Mouse (Mus musculus) heart, adult 2 months (tissue): ENCODE measurements around the gene St6gal1. TPM values are rescaled to one million over a fixed set of nuclear protein-coding genes. Genes with fewer than 3 reads are reported as not detected.
A peak's percentile ranks its signal among the peaks of the same experiment; 100 is the strongest.

ENCODE experiments used
- DNase-seq, 2 experiments: peaks; one replicate each; pipeline ENCODE4 v3.0.0; 2021
- H3K27ac ChIP-seq: fragments of 200-600 bp; 2 replicates; pipeline ENCODE4 v1.8.1; 2022
- H3K27me3 ChIP-seq: fragments of 200-500 bp; 2 replicates; pipeline ENCODE4 v1.6.1; 2012; ENCODE audit warnings: mild to moderate bottlenecking, low read length, inconsistent platforms, mixed read lengths; ENCODE audit not compliant: control insufficient read depth, insufficient read depth
- H3K36me3 ChIP-seq: fragments of 200-500 bp; 2 replicates; pipeline ENCODE4 v1.6.1; 2012; ENCODE audit warnings: low read length, inconsistent platforms; ENCODE audit not compliant: control insufficient read depth, insufficient read depth
- H3K4me1 ChIP-seq: fragments of 200-500 bp; 2 replicates; pipeline ENCODE4 v1.6.1; 2011; ENCODE audit warnings: low read length; ENCODE audit not compliant: control insufficient read depth, insufficient read depth
- H3K4me3 ChIP-seq: fragments of 200-600 bp; 2 replicates; pipeline ENCODE4 v1.8.1; 2022
- H3K79me2 ChIP-seq: fragments of 200-500 bp; replicated peaks from 2 replicates; pipeline ENCODE4 v1.6.1; 2012; ENCODE audit warnings: mild to moderate bottlenecking, inconsistent platforms, low read length, moderate library complexity, mixed read lengths; ENCODE audit not compliant: control insufficient read depth, insufficient read depth
- H3K9ac ChIP-seq: fragments of 200-500 bp; 2 replicates; pipeline ENCODE4 v1.6.1; 2012; ENCODE audit warnings: low read depth, mild to moderate bottlenecking, control low read depth, inconsistent platforms, low read length, mixed read lengths
- CTCF ChIP-seq: fragments of 200-600 bp; IDR thresholded peaks from 2 replicates; pipeline ENCODE4 v1.8.1; 2022; ENCODE audit warnings: antibody characterized with exemption, mild to moderate bottlenecking, moderate library complexity
- EP300 ChIP-seq: fragments of 200-500 bp; IDR thresholded peaks from 2 replicates; pipeline ENCODE4 v1.6.1; 2011; ENCODE audit warnings: low read depth, low read length, control low read depth; ENCODE audit not compliant: insufficient read depth
- POLR2A ChIP-seq: fragments of 200-500 bp; IDR thresholded peaks from 2 replicates; pipeline ENCODE4 v1.6.1; 2011; ENCODE audit warnings: mild to moderate bottlenecking, low read depth, low read length, control low read depth; ENCODE audit not compliant: insufficient read depth
- WGBS: fragments of 180-500 bp; shearing (Covaris S2); methylation state at CpG from one replicate; pipeline ENCODE4 v1.1.7; 2018; 5-methylcytosine and 5-hydroxymethylcytosine counted together
- intact Hi-C: fragments of 180-260 bp; cut with DNase I; formaldehyde crosslinking; loops from one replicate; pipeline ENCODE4 v1.15.1; 2025
- polyA plus RNA-seq: library from polyadenylated mRNA; depleted of rRNA; stranded (reverse); fragments of >200 nt; gene quantifications from 2 replicates; pipeline ENCODE4 v1.2.3, GENCODE M21; 2012
- total RNA-seq, 2 experiments: library from RNA; stranded (reverse); gene quantifications; 2 replicates each; pipeline ENCODE4 v1.2.3; 2021

The St6gal1 gene
- total and polyA plus RNA-seq, 3 experiments = 6.0 to 9.9 (median 8.4) TPM

DNA sequence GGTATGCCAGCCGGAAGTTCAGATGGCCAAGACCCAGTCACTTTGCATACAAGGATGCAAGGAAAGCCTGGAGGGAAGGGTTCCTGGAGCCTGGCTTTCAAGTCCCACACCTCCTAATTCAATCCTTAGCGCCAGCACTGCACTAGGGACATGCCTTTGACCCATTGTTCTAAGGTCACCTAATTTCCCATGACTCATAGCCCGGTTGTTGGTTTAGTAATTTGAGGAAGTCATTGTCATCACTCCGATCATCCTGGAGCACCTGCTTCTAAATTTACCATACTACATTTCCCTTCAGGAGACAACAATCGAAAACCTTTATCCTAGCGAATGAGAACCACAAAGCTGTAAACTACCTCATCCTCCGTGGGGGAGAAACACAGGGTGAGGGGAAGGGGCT, 10.2 kb upstream of the St6gal1 start:
- H3K9ac ChIP-seq = no peak overlapping the region
- no peak for DNase-seq
- intact Hi-C loops = loop anchor here (2.0 kb wide), 1 partner anchor 50 kb away; no protein-coding TSS in a partner anchor
- WGBS = 47% methylated on average over 7 of the region's 7 CpGs
- H3K4me1 ChIP-seq = peaks cover 6% of the 10 kb centered on the region
- no peaks in the 10 kb centered on the region for H3K27me3 ChIP-seq
- no peak overlapping the region for H3K4me3 ChIP-seq
- H3K36me3 ChIP-seq = no peaks in the 10 kb centered on the region
- TF ChIP-seq EP300 (no peak), POLR2A (no peak), CTCF (no peak)
- no peaks in the 10 kb centered on the region for H3K79me2 ChIP-seq
- H3K27ac ChIP-seq = no peak overlapping the region

DNA sequence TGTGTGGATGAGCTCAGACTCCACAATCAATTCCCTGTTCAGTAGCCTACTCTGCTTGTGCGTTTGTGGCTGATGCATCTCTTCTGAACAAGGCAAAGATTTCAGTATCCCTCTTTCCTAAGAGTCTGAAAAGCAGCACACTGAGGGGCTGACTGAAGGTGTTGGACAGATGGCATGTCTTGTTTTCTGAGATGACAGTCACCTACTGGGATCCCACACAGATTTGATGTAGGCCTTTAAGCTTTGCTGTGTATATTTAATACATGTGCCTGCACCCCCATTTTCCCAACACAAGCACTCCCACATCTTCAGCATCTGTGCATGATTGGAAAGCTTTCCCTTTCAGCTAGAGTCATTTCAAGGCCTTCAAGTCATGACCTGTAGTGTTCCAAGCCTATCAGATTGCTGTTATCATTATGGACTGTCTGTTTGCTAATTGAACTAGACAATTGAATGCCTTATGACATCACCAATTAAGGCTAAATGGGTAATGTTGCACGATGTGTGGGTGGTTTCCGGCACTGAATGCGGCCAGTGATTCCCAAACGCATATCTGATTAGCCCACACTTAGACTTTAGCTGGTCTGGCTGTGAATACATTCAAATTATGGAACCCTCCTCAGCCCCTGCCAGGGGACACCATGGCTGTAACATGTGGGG, 9.2 kb upstream of the St6gal1 start:
- no peaks in the 10 kb centered on the region for H3K79me2 ChIP-seq
- TF ChIP-seq CTCF = no peak
- TF ChIP-seq EP300 = no peak
- no peak for TF ChIP-seq POLR2A
- H3K4me1 ChIP-seq = peaks cover 6% of the 10 kb centered on the region
- no peak for DNase-seq
- no peaks in the 10 kb centered on the region for H3K27me3 ChIP-seq
- intact Hi-C loops = loop anchor here (2.0 kb wide), 1 partner anchor 51 kb away; no protein-coding TSS in a partner anchor
- H3K4me3 ChIP-seq = no peak overlapping the region
- WGBS = 78% methylated on average over 5 of the region's 5 CpGs
- H3K36me3 ChIP-seq = no peaks in the 10 kb centered on the region
- no peak overlapping the region for H3K9ac ChIP-seq
- no peak overlapping the region for H3K27ac ChIP-seq

DNA sequence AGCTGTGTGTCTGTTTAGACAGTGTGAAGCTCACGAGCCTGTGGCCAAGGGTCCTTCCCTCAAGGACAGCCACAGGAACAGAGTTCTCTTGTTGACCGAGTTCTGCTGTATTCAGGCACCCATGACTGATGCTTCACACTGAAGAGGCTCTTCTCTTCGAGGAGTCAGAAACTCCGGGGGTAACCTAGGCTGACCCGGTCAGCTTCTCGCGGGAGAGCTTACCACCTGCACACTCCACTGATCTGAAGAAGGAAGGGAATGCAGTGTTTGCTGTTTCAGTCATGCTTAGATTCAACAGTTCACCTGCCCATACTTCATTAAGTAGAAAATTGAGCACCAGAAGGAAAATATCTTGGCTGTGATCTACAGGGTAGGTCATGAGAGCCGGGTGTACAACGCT, 8.2 kb upstream of the St6gal1 start:
- Histone ChIP-seq H3K4me1 (peaks cover 6% of the 10 kb centered on the region), H3K36me3 (no peaks in the 10 kb centered on the region), H3K79me2 (no peaks in the 10 kb centered on the region), H3K4me3 (no peak overlapping the region), H3K9ac (no peak overlapping the region), H3K27me3 (no peaks in the 10 kb centered on the region), H3K27ac (no peak overlapping the region)
- no peak for TF ChIP-seq POLR2A
- intact Hi-C loops = no loop called here
- no peak for DNase-seq
- WGBS = 90% methylated on average over 9 of the region's 9 CpGs

DNA sequence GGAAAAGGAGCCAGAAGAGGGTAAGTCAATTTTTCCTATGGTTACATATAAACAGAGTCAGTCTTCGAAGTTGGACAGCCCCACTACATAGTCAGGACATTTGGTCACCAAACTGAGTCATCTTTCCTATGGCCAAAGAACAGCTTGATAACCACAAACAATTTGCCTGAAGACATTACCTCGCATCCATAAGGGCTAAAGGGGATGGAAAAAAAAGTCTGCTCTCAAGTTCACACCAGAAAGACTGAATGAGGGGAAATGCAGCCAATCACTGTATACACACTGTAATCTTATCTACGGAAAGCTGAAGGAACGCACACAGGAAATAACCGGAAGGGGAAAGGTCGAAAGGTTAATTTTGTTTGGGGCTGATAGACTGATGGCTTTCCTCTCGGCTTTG, 6.2 kb upstream of the St6gal1 start:
- intact Hi-C loops = no loop called here
- H3K36me3 ChIP-seq = no peaks in the 10 kb centered on the region
- H3K27me3 ChIP-seq = no peaks in the 10 kb centered on the region
- no peak for DNase-seq
- no peak overlapping the region for H3K4me3 ChIP-seq
- H3K4me1 ChIP-seq = peaks cover 6% of the 10 kb centered on the region
- H3K27ac ChIP-seq = no peak overlapping the region
- no peaks in the 10 kb centered on the region for H3K79me2 ChIP-seq
- H3K9ac ChIP-seq = no peak overlapping the region
- 36% methylated on average over 7 of the region's 7 CpGs for WGBS
- TF ChIP-seq EP300 (no peak), CTCF (no peak), POLR2A (no peak)

DNA sequence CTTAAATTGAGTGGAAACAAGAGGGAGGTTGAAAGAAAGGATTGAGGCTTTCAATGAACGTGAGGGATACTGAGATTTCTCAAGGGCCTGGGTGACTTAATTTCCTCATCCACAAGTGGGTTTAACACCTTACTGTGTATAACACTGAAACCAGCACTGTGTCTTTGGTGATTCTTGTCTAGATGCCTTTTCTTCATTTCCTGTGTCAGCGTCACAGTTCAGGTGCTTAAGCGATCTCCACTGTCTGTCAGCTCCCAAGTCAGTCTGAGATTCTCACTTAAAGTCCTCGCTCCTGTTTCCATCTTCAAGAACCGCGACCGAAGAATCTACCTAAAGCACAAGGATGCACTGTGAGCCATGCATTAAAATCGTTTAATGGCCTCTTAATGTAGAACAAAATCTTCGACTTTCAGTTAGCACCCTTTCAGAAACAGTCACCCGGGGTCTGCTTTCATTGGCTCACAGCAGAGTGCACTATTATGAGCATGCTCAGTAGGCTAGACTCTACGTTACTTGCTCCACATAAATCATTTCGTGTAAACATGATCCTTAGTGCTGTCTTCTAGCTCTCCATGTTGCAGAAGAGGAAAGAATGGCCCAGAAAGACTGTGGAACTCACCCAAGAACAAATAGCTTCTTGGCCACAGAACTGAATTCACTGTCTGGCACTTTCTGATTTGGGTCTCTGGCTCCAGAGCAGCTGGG, 1.2 kb upstream of the St6gal1 start:
- WGBS = 83% methylated on average over 12 of the region's 12 CpGs
- peaks cover 1% of the 10 kb centered on the region; the same call in 1 of the 2 replicates for H3K4me1 ChIP-seq
- intact Hi-C loops = loop anchor here (5.0 kb wide), 1 partner anchor 179 kb away; no protein-coding TSS in a partner anchor
- no peaks in the 10 kb centered on the region; the same call in 1 of the 2 replicates for H3K36me3 ChIP-seq
- no peak for TF ChIP-seq EP300
- no peak for TF ChIP-seq CTCF
- no peaks in the 10 kb centered on the region for H3K79me2 ChIP-seq
- peak in 1 of 2 experiments; percentile 22 for DNase-seq
- H3K9ac ChIP-seq = no peak overlapping the region
- H3K27me3 ChIP-seq = no peaks in the 10 kb centered on the region
- no peak overlapping the region for H3K4me3 ChIP-seq
- H3K27ac ChIP-seq = no peak overlapping the region

DNA sequence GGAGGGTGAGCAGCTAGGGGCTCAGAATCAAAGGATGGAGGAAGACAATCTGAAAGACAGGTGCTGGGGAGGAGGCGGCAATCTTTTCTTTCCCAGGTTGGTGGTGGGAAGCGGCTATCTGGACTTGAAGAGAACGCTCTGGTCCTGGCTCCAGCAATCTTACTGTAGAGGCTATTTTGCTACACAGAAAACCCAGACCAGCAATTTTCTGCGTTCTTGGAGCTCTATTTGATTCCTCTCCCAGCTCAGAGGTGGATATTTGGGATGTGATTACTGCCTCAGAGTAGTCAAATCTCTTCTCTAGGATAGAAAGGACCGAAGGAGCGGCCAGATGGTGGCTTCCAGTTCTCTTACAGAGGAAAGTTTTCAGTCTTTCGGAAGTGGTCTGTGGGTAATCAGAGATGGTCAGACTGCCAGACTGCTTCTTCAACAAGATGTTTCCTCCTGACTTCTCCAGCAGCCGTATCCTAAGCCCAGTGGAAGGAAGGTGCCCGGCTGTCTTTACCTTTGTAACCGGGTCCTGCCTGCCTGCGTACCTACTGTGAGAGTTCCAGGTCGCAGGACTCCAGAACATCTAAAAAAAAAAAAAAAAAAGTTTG, 570 bp upstream of the St6gal1 start:
- peaks cover 1% of the 10 kb centered on the region; the same call in 1 of the 2 replicates for H3K4me1 ChIP-seq
- H3K9ac ChIP-seq = no peak overlapping the region
- intact Hi-C loops = loop anchor here (5.0 kb wide), 1 partner anchor 178 kb away; no protein-coding TSS in a partner anchor
- H3K36me3 ChIP-seq = no peaks in the 10 kb centered on the region; the same call in 1 of the 2 replicates
- H3K4me3 ChIP-seq = no peak overlapping the region
- H3K79me2 ChIP-seq = no peaks in the 10 kb centered on the region
- H3K27me3 ChIP-seq = no peaks in the 10 kb centered on the region
- 50% methylated on average over 12 of the region's 12 CpGs for WGBS
- DNase-seq = no peak
- H3K27ac ChIP-seq = peak overlapping the region; percentile 86
- TF ChIP-seq EP300 (no peak), CTCF (no peak), POLR2A (no peak)
